Mouse (Mus musculus) olfactory bulb, adult 2 months (tissue): ENCODE measurements around the gene Prm3.

Source experiments
- CTCF ChIP-seq: fragments of 200-500 bp; IDR thresholded peaks from 2 replicates; pipeline ENCODE4 v1.5.1; 2012; ENCODE audit warnings: low read depth, mild to moderate bottlenecking, low read length, moderate library complexity; ENCODE audit not compliant: insufficient read depth
- POLR2A ChIP-seq: fragments of 200-500 bp; IDR thresholded peaks from 2 replicates; pipeline ENCODE4 v1.6.1; 2012; ENCODE audit warnings: mild to moderate bottlenecking, low read depth, low read length, moderate library complexity; ENCODE audit not compliant: insufficient read depth

DNA sequence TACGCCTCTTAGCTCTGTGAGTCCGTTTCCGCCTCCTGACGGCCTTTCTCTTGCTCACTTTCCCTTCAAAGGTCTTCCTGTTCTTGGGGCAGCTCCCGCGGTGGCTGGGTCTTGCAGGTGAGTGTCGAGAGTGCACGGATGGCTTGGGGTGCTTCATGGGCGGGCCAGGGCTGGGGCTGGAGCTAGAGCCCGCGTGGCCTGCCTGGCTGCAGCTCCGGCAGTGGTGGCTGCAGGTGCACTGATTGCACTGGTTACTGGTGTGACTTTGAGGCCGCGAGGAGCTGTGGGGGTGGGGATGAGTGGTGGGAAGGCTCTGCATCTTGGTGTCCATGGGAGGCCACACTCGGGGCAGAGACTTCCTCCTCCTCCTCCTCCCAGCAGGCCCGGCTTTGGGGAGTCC is 2.4 kb downstream of the Prm3 start, which contains the start of gene Tnp2:
- TF ChIP-seq CTCF = no peak
- TF ChIP-seq POLR2A = no peak
